Mouse (Mus musculus) kidney, postnatal 10 days (tissue): ENCODE data around the gene Ext2.
A peak's percentile ranks its signal among the peaks of the same experiment; 100 is the strongest.

Experiments used
- DNase-seq: peaks from one replicate; pipeline ENCODE4 v3.0.0; 2021; ENCODE audit warnings: mixed read lengths

Ext2 gene

DNA sequence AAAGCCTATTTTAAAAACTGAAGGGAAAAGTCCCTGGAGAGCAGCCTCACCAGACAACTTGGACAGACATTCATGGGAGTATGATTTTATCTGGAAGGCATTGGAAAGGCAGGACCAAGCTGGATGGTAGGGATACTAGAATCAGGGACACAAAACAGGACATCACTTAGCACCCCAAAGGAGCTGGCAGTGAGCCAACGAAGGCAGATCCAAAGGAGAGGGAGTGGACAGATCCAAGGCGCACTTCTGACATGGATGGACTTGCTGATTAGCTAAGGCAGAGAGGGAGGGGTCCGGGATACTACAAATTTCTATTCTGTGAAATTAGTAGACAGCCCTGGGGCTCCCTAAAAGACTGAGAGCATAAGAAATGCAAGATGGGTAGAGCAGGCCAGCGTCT lies 16.8 kb downstream of the Ext2 start:
- DNase-seq, result no peak

DNA sequence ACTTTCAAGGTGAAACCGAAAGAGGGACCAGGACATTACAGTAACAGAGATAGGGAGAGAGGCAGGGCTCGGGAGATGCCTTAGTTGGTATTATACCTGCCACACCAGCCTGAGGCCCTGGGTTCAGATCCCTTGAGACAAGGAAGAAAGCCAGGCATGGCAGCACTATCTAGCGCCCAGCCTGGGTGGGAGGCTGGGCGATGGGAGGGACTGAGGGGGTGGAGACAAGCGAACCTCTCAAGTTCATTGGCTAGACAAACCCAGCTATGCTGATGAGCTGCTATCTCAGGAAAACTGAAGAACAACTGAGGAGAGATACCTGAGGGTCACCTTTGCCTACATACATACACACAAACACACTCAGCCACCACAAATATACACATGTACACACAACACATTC lies 17.3 kb downstream of the Ext2 start:
- no peak for DNase-seq

DNA sequence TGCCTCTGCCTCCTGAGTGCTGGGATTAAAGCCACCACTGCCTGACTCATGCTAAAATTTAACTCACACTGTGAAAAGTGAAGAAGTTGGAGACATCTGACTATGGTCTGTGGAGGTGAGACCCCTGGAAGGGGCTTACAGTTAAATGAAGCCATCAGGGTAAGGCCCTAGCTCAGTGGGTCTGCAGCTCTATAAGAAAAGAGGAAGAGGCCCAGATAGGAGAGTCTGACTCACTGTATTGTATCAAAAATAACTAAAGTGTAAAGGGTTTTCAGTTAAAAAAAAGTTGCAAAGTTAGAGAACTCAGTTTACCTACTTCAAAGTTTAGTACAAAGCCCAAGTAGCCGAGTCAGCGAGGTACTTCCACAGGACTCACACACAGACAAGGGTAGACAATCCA lies 19.4 kb downstream of the Ext2 start:
- DNase-seq, result no peak

DNA sequence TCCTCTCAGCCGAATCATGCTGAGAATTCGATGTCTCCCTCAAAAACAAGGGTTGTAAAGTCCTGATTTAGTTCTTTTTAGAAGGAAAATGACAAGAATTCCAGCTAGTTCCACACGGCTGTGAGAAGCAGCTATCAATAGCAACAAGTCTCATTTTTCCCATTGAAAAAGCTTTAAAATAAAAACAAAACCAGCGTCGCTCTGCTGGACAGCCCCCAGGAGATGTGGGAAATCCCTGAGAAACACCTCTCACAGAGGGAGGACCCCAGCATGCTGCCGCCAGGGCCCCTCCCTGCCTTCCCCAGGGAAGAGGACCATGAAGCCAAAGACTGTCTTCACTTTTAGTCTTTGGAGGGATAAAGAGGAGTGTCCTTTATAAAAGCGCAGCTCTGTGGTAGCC lies 21.3 kb downstream of the Ext2 start:
- no peak for DNase-seq

DNA sequence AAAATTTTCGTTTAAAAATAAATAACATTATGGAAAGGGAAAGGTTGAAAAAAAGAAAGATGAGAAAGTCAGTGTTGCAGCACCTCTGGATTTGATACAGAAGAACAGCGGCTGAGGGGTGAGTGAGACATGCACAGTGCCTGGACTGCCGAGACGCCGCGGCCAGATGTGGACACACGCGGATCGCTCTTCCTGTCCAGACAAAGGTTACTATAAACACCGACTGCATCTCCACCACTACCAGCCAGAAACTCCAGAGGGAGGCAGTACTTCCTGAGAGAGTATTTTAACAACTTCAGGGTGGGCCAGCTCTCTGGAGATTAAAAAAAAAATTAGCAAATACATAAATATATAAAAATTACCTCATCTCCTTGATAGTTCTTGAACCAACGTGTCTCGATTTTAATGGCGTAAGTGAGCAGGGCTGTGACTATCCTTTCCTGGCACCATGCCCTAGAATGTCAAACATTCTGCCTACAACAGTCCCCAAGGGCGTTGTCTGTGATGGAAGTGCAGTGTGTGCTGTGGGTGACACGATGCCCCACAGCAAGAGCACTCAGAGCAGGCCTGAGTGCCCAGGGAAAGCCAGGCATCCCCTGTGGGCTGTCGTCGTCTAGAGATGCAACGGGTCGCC lies 25.1 kb downstream of the Ext2 start:
- no peak for DNase-seq

DNA sequence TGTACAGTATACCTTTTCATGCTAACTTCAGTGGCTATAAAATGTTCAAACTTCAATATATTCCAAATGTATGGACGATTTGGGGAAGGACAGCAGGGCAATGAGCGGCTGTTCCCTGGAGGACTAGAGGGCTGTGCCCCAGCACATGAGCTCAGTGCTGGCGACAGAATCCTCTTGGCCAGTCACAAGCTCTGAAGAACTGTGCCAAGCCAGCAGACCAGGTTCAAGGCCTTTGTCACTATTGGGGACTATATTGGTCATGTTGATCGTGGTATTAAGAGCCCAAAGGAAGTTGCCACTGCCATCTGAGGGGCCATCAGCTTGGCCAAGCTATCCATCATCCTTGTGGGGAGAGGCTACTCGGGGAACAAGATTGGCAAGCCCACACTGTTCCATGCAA lies 28.0 kb downstream of the Ext2 start:
- no peak for DNase-seq

DNA sequence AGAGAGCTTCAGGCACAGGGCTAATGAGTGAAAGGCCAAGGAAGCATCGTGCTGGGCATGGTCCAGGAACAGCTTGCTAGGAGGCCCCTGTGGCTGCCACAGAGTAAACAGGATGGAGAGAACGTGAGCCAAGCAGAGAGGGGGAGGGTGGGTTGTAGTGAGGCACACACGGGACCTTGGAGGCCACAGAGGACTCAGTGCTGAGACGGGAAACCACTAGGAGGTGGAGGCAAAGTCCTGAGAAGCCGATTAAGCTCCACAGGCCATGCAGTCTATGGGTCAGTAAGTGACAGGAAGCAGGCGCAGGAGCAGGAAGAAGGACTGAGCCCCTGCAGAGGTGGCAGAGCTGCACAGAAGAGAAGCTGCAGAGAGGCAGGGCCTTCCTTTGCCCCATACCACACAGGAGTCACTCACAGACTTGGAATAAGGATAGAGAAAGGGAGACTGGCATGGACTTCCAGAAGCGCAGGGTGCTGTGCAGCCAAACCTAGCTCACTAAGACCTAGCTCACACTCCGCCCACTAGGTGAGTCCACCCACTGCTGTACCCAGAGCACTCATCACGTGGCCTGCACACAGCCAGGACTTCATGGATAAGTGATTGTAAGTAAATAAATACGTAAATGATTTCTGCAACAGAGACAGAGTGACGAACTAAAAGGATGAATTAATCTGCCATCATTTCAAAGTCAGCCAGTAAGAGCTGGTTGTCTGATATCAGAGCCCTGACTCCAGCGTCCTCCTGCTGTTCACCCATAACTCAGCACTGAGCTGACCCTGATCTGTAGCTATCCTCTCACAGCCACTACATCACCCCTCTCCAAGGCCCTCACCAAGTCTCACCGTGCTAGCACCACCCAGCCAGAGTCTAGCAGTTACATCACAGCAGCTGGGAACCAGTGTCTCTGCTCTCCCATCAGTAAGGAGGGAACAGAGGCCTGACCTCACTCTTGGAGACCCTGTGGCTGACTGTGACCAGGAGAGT lies 30.6 kb downstream of the Ext2 start:
- peak; percentile 82 for DNase-seq

DNA sequence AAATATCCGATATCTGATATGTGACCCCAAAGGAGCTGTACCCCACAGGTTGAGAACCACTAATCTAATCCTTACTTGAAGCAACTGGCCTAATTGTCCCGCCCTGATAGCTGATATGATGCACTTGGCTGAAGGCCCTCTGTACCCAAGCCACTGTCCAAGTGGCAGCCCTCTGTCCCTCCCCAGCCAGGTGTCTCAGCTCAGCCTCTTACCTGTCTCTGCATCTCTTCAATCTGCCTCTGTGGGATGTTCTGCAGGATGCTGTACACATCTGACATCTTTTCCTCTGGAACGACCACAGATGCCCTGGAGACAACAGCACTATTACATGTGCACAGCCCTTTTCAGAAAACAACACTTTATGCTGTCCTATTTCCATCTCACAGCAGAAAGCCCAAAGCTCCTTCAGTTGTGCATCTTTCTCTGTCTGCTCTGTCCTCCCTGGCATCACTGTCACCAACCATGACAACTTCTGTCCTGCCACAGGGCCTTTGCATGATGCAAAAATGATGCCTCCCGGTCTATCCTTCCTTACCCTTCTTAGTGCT lies 31.5 kb downstream of the Ext2 start:
- no peak for DNase-seq

DNA sequence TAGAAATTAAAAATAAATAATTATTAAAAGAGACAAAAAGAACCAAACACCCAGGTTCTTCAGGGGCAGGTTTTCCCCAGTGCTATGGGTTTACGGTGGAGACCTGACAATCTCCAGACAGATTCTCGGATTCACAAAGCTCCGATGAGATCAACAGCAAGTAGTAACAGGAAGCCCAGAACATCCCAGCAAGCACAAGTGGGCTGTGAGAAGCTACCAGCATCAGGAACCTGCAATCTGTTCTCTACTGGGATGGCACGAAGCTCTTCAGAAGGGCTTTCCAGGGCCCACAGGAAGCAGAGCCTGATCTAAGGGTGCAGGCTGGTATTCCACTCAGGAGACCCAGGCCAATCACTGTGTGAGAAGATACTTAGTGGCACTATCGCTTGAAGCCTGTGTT lies 33.8 kb downstream of the Ext2 start:
- DNase-seq, result no peak

DNA sequence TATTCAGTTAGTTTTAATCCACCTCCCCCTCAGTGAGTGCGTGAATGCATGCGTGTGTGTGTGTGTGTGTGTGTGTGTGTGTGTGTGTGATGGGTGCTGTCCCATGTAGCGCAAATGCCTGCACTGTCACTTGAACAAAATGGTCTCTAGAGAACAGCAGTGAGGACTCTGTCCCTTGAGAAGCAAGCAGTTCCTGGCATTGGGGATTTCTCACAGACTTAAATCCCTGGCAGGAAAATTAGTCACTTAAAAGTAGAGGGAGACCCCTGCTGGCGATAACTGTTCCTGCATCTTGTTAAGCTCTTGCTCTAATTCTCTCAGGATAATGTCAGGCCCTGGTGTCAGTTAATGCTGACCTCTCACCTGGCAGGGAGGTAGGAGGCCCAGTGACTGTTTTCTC lies 36.2 kb downstream of the Ext2 start:
- DNase-seq, result peak; percentile 89

DNA sequence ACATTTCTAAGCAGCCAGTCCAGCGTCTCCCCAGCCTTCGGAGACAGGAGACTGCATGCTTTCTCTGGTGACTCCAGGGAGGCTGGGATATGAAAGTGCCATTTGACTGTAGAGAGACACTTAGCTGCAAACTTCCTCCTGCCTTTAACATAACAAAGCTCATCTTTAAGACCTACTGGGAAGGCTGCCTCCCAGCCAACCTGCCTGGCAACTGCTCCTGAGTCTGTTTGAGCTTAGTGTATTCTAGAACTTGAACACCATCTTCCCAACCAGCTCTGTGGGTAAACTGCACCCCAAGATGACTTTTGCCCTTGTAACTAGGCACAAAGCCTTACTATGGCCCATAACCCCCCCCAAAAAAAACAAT lies 37.0 kb downstream of the Ext2 start:
- DNase-seq, result no peak

DNA sequence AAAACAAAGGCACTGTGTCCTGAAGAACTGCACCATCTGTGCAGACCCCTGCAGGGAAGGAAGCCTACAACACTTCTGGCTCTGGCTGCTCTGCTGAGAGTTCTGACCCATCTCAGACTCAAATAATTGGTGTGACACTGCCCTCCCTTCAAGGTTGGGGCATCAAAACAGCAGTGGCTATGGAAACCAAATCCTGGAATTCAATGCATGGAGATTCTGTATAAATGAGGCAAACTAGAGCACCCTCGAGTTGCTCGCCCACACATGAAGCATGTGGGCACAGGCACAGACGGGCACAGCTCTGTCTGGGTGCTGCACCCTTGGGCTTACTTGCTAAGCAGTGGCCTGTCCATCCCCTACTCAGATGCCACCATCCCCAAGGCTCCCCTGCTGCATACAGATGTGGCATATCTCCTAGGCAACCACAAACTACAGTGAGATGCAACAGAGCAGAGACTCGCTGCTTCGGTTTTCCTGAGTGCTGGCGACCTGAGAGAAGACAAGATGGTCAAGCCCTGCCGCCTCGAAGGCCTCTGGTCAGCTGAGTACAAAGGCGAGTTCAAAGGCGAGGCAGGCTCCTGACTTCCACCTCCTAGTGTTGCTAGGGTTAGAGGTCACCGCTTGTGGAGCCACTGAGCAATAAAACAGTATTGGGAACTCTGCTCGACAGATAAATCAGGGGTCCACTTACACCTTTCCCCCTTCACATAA lies 37.5 kb downstream of the Ext2 start:
- DNase-seq, result no peak

DNA sequence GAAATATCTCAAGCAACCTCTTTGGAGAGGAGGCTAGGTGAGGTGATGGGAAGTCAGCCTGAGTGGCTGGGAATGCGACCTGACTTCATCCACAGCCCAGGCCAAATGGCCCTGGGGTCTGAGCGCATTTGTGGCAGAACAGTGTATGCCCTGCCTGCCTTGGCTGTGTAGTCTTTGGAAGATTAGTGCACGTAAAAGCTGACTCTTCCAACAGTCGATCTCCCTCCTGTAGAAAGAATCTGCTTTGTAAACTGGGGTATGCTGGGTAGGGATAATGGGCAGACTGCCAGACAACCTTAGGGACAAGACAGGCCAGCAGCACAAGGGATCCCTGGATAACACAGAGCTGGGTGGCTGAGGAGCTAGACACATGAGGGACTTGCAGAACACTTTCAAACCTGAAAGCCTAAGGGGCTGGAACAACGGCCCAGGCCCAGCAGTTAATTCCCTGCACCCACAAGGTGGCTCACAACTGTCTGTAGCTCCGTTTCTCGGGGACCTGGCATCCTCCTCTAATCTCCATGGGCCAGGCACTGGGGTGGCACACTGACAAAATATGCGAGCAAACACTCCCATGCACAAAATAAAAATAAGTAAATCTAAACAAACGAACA lies 38.3 kb downstream of the Ext2 start:
- no peak for DNase-seq

DNA sequence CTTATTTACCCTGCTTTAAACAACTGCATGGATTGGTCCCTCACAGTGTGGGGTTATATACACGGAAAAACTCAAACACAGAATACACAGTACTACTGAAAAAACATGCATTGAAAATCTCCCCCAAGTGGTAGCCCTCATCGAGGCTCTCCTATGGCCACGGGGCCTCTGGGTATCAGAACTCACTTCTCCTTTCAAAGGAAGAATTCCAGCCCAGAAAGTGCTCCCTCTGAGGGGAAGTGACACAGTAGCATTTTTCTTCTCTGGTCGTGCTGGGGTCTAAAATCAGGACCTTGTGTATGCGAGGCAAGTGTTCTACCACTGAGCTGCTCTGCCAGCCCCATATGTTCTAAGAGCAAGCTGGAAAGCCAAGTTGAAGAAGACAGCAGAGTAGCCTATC lies 39.7 kb downstream of the Ext2 start:
- DNase-seq, result no peak

DNA sequence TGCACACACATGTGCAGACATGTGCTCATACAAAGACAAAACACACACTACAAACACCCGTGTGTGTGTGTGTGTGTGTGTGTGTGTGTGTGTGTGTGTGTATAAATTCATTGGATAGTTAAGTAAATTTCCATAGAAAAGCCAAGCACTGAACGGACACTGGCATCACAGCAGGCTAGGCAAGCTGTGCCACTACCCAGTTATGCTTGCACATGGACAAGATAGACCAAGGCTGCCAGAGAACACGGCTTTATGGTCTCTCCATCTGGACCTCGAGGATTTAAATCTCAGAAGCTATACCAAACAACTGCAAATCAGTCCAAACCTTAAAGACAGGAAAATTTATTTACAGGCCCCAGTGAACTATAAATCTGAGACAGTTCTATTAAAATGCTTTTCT lies 40.2 kb downstream of the Ext2 start:
- DNase-seq, result no peak

DNA sequence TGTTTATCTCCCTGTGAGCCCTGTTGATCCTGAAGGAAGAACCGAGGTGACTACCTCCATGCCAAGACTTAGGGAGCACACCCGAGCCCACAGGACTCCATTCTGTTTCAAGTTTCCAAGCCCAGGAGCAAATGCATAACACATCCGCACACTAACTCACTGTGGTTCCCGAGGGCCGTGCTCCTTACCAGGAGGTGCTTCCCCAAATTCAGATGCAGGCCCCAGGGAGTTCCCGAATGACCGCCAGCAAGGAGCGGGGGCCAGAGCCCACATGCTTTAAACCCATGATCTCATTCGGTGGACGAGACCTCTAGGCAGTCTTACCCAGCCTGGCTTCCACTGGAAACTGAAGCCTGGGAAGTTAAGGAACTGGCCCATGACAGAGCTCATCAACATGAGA lies 41.8 kb downstream of the Ext2 start:
- DNase-seq, result no peak

DNA sequence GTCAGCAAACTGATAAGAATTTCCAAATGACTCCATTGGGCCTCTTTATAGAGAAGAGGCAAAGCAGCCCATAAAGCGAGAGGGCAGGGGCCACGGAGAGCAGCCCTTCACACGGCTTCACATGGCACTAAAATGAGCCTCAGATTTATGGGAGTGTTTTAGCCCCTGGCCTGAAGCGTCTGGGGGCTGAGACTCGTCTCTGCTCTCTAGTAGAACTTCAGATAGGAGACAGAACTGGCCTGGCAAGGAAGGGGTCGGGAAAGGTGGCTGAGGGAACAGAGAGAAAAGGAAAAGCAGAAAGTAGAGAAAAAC lies 42.5 kb downstream of the Ext2 start:
- DNase-seq, result peak; percentile 70

DNA sequence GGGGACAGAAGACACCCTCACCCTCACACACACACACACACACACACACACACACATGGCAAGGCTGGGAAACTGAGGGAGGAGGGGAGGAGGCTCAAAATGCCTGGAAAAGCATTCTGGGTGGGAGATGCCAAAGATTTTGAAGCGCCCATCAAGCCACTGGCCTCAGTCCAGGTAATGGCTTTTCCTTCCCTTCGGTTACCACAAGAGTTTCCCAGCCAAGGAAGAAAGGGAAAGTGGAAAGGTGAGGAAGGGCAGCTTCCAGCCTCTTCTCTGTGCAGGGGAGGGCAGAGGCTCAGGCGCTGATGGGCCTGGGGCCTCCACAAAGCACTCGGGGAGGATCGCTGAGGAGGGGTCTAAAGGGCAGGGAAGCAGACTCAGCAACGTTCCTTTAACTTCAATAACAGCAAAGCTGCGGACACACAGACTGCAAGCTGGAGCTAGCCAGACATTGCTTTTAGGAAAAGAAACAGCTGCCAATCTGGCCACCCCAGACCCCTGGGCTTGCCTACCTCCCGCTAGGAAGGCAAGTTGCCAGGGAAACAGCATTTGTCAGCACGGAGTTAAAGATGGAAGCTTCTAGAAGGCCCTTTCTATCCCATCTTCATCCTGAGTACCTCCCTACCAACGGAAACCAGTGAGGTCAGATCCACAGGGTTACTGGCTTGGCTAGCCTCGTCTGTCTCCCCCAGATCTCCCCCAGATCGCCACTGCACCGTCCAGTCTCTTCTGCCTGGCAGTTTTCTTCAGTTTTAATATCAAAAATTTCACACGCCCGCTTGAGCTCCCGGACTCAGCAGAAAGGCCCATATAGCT lies 43.1 kb downstream of the Ext2 start:
- peak; percentile 70 for DNase-seq

DNA sequence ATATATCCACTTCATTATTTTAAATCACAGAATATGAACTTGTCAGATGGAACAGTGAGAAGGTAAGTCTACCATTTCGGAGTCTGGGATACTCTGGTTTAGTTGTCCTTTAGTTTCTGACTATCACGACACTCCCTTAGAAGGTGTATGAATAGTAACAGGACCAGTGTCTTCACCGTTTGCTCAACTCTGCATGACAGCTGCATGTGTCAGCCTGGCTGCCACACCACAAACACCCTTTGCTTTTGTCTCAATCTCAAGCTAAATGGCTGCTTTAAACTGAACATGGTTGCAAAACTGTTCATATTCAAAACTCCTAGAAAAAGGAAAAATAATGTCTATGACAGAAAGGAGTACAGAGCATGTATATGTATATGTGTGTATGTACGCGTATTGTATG lies 43.8 kb downstream of the Ext2 start:
- DNase-seq, result no peak

DNA sequence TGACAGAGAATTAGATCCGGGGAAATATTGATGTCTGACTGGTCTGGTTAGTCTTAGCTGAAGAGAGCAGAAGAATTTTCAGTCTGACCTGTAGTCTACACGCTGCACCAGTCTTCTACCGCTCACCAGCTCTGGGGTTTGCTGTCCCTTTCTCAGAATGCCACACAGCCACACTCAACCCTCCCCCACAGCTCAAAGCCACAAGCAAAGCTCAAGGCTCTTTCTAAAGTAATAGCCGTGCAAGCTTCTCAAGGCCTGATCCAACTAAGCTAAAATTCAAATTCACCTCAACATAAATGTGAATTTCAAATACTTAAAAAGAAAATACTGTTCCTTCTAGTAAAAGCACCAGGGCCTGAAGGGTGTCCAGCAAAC lies 45.3 kb downstream of the Ext2 start:
- DNase-seq, result no peak

DNA sequence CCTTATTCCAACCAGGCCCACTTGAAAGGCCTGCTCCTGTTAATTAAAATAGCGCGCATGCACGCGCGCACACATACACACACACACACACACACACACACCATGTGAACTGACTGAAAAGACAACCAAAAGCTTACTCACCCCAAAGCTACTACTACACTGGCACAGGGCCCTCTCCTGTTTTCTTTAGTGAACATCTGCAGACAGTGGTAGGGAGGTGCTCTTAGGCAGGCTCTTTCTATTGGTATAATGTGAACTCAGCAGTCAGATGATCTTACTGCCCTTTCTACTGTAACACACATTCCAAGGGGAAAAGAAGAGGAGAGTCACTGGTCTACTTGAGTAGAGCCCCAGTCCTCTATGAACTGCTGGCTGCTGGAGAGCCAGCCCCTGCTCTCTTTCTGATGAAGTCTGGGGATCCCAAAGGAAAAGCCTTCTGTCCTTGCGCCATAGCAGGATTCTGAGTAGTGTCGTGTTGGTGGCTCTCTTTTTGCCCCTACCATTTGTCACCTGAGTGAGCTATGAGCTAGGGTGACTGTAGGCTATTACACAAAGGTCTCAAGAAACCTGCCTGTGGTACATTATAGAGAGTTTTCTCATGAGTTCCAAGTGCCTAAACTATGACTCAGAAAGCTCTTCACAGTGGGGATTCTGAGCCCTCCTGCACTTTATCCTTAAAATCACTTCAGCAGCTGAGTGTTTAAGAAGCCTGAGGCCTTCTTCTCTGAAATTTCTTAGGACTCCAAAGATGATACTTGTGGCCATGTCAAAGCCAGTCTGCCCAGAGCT lies 45.9 kb downstream of the Ext2 start:
- DNase-seq, result no peak

DNA sequence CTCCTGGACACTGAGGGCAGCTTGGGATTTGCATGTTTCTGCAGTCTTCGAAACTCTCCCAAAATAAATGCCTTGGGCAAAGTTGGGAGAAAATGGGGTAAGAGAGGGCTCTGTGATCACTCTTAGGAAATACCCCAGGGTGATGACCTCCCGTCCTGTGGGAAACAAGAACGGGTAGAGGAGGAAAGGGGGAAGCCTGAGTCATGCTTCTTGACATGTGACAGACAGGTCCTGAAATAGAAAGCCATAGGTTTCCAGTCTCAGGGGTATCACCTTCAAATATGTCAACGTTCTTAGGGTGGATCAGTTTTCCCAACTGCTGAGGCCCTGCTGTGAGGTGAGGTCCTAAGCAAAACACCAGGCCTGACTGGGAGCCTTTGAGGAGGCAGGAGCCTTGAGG lies 46.9 kb downstream of the Ext2 start:
- no peak for DNase-seq
